Mouse (Mus musculus) liver, embryonic 14.5 days (tissue): Measurements from ENCODE around the gene Fut8.

Source experiments
- CTCF ChIP-seq: IDR thresholded peaks from 2 replicates; pipeline ENCODE4 v1.5.1; 2016; ENCODE audit warnings: antibody characterized with exemption, low read depth, control low read depth
- EP300 ChIP-seq: IDR thresholded peaks from 2 replicates; pipeline ENCODE4 v1.6.1; 2016; ENCODE audit warnings: antibody characterized with exemption, low read depth

GRCm38 (mm10) chr12:77501466-77502240 lies 263.7 kb downstream of the Fut8 start:
- TF ChIP-seq CTCF, result no peak
- no peak for TF ChIP-seq EP300
